Mouse (Mus musculus) 3T3-L1 (cell line): ENCODE measurements around the gene Abat.
A peak's percentile ranks its signal among the peaks of the same experiment; 100 is the strongest.

Experiments used
- DNase-seq: peaks from one replicate; pipeline ENCODE4 v3.0.0-alpha.2; 2015; ENCODE audit warnings: low read depth, low spot score

Gene Abat

DNA sequence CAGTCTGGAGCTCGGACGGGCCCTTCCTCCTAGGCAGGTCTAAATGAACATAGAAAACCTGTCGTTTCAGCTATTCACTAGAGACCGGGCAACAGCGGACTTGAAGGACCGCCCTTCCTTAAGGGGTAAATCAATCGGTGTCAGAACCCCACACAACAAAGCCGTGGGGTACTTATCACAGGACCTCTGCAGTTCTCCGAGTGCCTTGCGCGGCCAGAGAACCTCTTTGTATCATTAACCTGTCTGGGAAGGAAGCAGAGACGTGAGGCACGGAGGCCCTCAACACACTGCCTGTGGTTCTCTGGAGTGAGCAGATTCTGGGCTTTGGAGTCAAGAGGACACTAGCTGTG is 123.6 kb downstream of the Abat start:
- DNase-seq: no peak

DNA sequence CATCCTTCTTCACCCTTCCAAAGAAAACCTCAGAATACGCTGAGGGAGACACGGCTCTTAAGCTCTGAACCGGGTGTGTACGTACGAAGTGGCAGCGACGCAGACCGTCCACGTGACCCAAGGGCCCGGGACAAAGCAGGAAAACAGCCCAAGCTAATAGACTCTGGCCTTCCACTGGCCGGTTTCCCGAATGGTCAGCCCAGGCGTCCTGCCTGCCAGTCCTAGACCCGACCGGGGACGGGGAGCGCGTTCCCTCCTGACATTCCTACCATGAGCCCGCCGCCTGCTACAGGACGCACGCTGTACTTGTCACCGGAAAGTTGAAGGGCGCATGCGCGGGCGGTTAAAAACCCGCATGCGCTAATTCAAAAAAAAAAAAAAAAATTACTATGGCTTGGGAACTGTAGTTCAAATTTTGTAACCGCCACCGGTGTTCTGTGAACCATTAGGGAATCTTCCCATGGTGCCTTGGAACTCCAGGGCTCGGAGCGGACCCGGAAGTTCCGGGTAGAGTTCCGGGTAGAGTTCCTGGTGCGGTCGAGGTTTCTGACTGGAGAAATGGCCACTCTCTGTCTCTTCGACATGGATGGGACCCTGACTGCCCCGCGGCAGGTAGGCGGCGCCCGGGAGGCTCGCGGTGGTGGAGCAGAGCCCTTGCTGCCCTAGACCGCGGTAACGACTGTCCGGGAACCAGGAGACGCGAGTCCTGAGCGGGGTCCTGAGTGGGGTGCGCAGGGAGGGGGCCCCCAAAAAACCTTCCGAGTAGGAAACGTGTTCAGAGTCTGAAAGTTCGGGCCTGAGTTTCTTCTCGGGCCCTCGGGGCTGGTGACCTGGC is 124.2 kb downstream of the Abat start, which contains the start of the genes Pmm2 and Tmem186:
Pmm2 (plus strand) TSS at position 458 of the 835 bp plus-strand sequence.
Tmem186 (minus strand) TSS at position 496 of the 835 bp plus-strand sequence.
- peak; percentile 98 for DNase-seq

- DNase-seq: peak; percentile 29
Observed at GRCm38 (mm10) chr16:8638131-8638530, 124.9 kb downstream of the Abat start.

DNA sequence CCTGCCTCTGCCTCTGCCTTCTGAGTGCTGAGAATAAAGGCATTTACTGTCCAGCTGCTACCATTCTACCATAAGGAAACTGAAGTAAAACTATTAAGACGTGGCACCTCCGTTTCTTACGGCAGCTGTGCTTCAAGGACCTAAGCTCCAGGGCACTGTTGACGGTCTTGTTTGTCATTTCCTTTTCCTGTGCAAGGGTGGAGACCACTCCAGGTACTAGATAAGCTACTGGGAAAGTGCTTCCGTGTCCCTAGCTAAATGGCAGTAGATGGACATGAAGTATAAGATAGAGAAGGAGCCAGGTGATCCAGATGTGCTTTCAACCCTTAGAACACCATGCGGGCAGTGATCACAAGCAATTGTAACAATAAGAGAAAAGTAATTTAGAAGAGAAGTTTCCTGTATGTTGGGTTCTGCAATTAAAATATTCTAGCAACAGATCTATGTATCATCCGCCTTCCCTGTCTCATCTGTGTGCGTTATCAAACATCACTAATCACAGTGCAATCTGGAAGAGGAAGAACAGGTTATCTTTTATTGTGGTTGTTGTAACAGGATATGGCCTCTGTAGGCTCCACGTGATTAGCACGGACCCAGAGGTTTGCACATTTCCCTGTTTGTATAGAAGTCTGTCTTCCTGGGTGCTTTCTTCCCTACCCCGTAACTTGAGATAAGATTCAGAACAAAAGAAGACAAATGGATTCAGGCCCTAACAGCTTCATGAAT is 126.4 kb downstream of the Abat start:
- no peak for DNase-seq

DNA sequence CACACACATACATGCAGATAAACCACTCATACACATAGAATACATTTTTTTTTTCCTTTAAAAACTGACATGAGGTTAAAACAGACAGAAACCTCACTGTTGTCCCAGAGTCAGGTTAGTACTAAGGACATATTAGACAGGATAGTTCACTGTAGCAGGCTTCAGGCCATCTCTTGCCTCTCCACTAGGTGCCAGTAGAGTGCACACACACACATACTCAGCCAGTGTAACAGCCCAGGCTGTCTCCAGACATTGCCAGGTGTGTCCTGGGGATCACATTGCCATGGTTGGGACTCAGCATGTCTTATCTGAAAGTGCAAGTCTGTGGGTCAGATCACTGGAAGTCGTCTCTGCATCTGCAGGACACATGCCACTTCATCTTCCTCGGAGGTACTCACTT is 130.6 kb downstream of the Abat start:
- peak; percentile 80 for DNase-seq

- no peak for DNase-seq
Observed at GRCm38 (mm10) chr16:8645546-8645945, 132.3 kb downstream of the Abat start.

DNA sequence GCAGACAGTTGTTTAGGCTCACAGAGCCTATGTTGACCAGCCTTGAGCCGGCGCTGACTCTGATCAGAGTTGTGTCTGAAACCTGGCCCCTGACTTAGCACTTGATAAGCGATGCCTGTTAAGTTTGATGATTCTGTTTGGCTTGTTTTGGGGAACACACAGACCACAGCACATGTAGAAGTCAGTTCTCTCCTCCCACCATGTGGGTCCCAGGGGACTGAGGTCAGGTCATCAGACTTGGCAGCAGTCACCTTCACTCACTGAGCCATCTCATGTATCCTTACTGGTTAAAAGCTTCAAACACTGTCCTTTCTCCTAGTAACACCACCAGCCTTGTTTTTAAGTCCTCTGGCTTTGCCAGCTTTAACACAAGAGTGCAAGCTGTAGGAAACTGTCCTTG is 136.8 kb downstream of the Abat start:
- peak; percentile 53 for DNase-seq

- DNase-seq: no peak
Observed at GRCm38 (mm10) chr16:8655108-8655507, 141.9 kb downstream of the Abat start.

- no peak for DNase-seq
Observed at GRCm38 (mm10) chr16:8655599-8655998, 142.4 kb downstream of the Abat start.

DNA sequence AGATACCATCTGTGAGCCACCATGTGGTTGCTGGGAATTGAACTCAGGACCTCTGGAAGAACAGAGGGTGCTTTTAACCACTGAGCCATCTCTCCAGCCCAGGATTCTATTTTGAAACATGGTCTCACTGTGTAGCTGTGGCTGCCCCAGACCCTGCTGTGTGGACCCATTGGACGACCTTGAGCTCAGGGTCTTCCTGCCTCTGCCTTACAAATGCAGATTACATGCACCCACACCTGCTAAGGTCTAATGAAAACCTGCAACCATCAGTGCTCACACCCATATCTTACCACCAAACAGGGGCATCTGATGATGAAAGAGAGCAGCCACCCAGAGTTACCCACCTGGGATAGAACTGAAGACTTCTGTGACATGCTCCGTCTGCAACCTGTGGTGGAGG is 143.0 kb downstream of the Abat start:
- DNase-seq: no peak

DNA sequence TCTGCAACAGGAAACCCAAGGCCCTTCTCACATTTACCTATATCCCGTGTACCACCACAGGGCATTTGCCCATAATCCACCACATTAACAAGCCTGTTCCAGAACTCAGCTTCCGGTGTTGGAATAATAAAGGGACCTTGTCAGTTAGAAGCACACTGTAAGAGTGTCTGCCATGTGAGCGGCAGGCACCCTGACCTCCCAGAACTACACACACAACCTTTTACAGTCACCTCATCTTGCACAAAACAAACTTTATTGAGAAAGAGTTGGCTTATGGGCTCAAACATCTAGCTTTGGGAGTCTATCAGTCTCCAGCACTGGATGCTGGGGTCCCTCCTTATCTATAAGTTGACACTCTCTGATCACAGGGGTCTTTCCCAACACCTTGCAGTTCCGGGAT is 145.1 kb downstream of the Abat start:
- DNase-seq: no peak

DNA sequence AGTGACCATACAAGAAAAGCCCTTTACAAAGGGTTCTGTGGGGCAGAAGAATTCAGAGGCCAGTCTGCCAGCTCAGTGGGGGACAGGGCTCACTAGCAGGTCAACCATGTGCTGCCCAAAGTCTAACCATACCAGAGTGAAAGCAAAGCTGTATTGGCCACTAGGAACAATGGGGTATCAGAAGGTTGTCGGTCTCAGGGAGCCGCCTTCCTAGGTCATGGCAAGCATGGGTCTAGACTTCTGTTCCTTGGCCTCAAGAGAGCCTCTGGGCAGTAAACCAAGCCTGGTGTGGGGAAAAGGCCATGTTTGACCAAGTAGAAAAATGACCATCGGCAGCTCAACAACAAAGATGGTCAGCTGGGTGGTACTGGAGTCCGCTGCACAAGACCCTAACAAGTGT is 145.5 kb downstream of the Abat start:
- DNase-seq: no peak

DNA sequence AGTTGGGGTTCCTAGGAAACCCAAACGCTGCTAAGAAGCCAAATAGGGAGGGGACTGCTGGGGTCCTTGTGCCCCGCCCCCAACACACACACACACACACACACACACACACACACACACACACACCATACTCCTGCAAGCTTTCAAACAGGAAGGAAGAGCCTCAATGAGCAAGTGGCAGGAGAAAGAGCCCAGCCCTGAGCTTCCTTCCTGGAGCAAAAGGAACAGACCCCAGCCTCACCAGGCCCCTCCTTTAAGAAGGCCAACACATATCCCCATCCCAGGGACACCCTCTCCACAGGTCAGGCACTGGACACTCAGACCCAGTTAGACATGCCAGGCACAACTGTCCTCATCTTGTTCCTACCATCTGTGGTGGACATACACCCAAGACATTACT is 149.8 kb downstream of the Abat start:
- no peak for DNase-seq

DNA sequence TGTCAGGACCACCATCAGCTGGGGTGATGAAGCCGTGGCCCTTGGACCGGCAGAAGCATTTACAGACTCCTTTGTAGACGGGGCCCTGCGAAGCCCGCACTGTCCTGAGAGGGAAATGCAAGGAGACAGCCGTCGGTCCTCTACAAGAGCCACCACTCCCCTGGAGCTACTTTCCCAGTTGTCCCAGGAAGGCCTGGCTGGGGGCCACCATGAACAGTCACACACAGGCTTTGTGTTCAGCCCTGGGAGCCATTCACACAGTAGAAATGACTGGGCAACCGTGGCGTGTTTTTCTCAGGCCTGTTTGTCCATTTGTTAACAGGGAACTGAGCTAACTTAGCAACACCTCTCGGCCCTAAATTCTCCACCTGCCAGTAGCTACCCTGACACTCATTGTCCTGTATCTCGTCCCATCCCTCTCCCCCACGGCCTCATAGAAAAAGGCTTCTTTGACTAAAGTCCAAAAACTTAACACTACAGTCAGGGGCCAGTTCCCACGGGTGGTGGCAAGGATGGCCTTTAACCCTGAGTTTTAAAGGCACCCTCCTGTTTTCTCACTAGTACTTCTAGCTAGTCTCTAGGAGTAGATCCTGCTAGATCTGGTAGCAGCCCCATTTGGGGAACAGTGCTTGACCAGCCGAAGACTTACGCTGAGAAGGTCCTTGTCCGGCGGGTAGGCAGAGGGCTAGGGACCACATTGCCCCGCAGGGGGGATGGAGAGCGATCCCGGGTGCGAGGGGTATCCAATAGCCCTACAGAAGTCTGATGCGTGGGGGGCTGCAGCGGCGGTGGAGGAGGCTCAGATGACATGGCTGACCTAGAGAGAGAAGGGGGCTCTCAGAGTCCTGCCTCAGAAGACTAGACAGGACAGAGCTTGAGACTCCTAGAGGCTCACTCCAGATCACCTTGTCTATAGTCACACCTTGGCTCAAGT is 150.6 kb downstream of the Abat start:
- no peak for DNase-seq

DNA sequence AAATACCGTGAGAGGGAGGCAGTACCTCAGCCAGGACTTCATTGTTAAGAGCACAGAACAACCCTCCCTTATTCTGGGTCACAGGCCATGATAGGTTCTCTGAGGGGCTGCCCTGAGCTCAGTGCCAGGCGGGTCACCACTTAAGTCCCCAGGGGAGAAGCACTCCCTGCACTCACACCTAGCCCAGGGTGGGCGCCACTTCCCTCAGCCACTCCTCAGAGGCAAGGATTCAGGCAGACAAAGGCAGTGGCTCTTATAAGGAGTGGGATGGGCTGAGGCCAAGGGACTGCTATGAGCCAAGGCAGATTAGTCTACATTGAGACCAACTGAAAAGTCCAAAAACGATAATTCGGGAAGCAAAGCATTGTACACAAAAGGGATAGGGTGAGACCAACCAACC is 152.1 kb downstream of the Abat start:
- no peak for DNase-seq

DNA sequence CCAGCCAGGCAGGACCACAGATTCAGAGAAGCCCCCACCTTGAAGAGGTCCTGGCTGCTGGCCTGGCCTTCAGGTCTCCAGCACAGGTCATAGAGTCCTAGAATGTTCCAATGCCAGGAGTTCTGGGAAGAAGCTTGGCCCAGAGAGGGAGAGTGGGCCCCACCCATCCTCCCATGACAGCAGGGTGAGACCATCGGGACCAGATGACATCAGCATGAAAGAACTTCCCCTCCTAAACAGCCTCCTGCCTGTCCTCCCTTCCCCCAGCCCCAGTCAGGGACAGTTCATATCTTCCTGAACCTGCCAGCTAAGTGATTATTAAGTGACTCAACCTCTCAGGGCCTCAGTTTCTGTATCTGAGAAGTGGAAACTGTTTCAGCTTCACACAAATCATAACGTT is 153.2 kb downstream of the Abat start:
- peak; percentile 85 for DNase-seq

DNA sequence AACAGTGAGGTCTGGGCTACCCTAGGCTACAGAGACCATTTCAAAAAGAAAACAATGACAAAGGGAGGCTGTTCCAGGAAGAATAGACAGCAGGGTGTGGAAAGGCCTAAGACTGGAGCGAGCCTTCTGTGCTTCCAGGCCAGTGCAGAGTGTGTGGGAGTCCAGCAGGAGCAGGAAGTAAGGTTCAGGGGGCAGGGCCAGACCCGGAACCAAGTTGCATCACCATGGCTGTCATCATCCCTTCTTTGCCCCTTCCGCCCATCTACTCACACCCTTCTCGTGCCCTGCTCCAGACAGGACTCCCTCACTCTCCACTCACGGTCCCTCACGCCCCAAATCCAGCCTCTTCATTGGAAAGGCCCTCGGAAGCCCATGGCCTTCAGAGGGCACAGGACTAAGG is 154.0 kb downstream of the Abat start:
- peak; percentile 77 for DNase-seq

DNA sequence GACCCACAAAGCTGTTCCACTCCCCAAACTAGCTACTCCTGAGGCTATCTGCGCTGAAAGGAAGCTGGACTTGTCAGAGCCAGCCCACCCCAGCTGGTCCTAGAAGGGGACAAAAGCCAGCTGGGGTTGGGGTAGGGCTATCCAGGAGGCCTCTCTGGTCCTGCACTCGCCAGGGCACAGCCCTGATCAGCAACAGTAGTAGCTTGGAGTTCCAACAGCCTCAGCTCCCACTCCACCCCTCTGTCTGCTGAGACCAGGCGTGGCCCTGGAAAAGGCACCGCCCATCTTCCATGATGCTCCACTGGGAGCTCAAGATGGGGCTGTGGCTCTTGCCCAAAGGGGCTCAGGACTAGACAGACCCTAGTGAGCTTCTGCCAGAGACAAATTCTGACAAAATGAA is 154.6 kb downstream of the Abat start:
- peak; percentile 63 for DNase-seq

GRCm38 (mm10) chr16:8668386-8668785 is 155.2 kb downstream of the Abat start:
- no peak for DNase-seq

DNA sequence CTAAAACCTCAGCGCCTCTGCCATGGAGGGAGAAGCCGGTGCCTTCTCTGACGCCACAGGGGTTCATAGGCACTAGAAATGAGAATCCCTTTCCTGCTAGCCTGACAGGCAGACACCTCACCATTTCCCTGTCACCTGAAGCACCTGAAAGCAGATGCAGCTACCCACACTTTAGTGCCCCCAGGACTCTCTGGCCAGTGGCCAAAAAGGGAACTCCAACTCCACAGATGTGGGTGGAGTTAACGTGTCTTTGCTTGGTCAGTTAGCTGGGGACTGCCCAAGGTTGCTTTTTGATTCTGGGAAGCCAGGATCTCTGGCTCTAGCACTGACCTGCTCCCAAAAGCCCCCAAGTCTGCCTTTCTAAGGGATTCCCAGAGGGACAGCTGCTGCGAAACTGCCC is 156.2 kb downstream of the Abat start:
- DNase-seq: no peak

GRCm38 (mm10) chr16:8670041-8671035 is 157.1 kb downstream of the Abat start:
- DNase-seq: peak; percentile 44
